Mouse (Mus musculus): ENCODE results near the gene Mgat4d. TPM values are rescaled to one million over a fixed set of nuclear protein-coding genes. Genes with fewer than 3 reads are reported as not detected.

Gene Mgat4d
- total and polyA plus RNA-seq, 2 experiments from 2014 or later, result not detected

GRCm38 (mm10) chr8:83322374-83322773 is 25.9 kb upstream of the Mgat4d start:
- no peak for ATAC-seq
- H3K4me3 ChIP-seq (ENCODE audit: low read depth, low read length), result no peak overlapping the region
- WGBS, result 94% methylated on average over 6 of the region's 6 CpGs
- H3K36me3 ChIP-seq (ENCODE audit: insufficient read depth), result peaks cover 59% of the 10 kb centered on the region
- no peaks in the 10 kb centered on the region for H3K27me3 ChIP-seq (ENCODE audit: insufficient read depth, low read length)
- no peak overlapping the region for H3K9ac ChIP-seq
- no peak overlapping the region for H3K4me2 ChIP-seq (ENCODE audit: low read depth)
- no peak for TF ChIP-seq CTCF (IDR thresholded peaks at IDR 0.05; ENCODE audit: low read depth)
- H3K9me3 ChIP-seq (ENCODE audit: low read length), result no peaks in the 10 kb centered on the region
- H3K27ac ChIP-seq (ENCODE audit: low read depth, low read length), result no peak overlapping the region
- DNase-seq, result no peak
- no peaks in the 10 kb centered on the region for H3K4me1 ChIP-seq (ENCODE audit: insufficient read depth)

- ATAC-seq (no peak), DNase-seq (no peak)
- no peaks in the 10 kb centered on the region for H3K4me1 ChIP-seq (ENCODE audit: insufficient read depth)
- H3K4me3 ChIP-seq (ENCODE audit: low read depth, low read length), result no peak overlapping the region
- H3K4me2 ChIP-seq (ENCODE audit: low read depth), result no peak overlapping the region
- H3K36me3 ChIP-seq (ENCODE audit: insufficient read depth), result peaks cover 59% of the 10 kb centered on the region
- no peak overlapping the region for H3K27ac ChIP-seq (ENCODE audit: low read depth, low read length)
- H3K9ac ChIP-seq, result no peak overlapping the region
- no peaks in the 10 kb centered on the region for H3K27me3 ChIP-seq (ENCODE audit: insufficient read depth, low read length)
- 87% methylated on average over 2 of the region's 2 CpGs for WGBS
- H3K9me3 ChIP-seq (ENCODE audit: low read length), result no peaks in the 10 kb centered on the region
- TF ChIP-seq CTCF (IDR thresholded peaks at IDR 0.05; ENCODE audit: low read depth), result peak; percentile 41
Observed at GRCm38 (mm10) chr8:83323056-83323455, 25.2 kb upstream of the Mgat4d start.

DNA sequence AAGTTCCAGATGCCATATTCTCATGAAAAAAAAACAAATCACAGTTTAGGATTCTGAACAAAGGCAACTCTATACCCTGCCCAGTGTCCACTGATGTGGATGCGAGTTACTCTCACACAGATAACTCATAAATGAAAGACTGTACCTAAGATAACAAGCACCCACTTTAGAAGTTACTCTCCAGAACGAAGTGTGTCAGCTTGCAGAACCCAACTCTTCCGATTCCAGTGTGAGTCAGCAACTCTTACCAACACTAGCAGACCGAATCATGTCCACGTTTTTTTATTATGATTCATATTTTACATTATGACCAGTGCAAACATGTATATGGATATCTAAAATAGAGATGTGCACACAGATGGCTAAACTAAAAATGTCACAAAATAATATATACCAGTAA is 20.4 kb upstream of the Mgat4d start:
- no peak for DNase-seq
- Histone ChIP-seq H3K27ac (ENCODE audit: low read depth, low read length) (no peak overlapping the region), H3K4me1 (ENCODE audit: insufficient read depth) (no peaks in the 10 kb centered on the region), H3K4me3 (ENCODE audit: low read depth, low read length) (no peak overlapping the region), H3K27me3 (ENCODE audit: insufficient read depth, low read length) (no peaks in the 10 kb centered on the region), H3K36me3 (ENCODE audit: insufficient read depth) (peaks cover 31% of the 10 kb centered on the region), H3K4me2 (ENCODE audit: low read depth) (no peak overlapping the region), H3K9ac (no peak overlapping the region), H3K9me3 (ENCODE audit: low read length) (no peaks in the 10 kb centered on the region)
- TF ChIP-seq CTCF (IDR thresholded peaks at IDR 0.05; ENCODE audit: low read depth), result no peak
- 95% methylated on average over 5 of the region's 5 CpGs for WGBS
- no peak for ATAC-seq

DNA sequence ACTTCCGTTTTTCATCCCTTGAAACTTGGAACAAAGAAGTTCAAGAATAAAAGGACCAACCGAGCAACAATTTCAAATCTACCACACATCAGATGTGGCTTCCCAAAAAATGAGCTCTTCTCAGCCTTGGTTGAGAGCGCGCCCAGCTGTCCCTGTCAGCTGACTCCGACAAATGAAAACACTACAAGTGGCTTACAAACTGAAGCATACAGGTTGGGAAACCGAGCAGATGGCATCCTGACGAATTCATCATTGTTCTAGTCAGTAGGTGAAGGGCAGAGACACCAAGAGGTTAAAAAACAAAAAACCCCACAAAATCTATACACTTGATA is 16.7 kb upstream of the Mgat4d start:
- Histone ChIP-seq H3K27me3 (ENCODE audit: insufficient read depth, low read length) (no peaks in the 10 kb centered on the region), H3K4me2 (ENCODE audit: low read depth) (peak overlapping the region; percentile 85), H3K9ac (peak overlapping the region; percentile 80), H3K27ac (ENCODE audit: low read depth, low read length) (peak overlapping the region; percentile 90), H3K36me3 (ENCODE audit: insufficient read depth) (peaks cover 18% of the 10 kb centered on the region), H3K4me1 (ENCODE audit: insufficient read depth) (no peaks in the 10 kb centered on the region), H3K9me3 (ENCODE audit: low read length) (no peaks in the 10 kb centered on the region), H3K4me3 (ENCODE audit: low read depth, low read length) (peak overlapping the region; percentile 83)
- 6% methylated on average over 7 of the region's 7 CpGs for WGBS
- TF ChIP-seq CTCF (IDR thresholded peaks at IDR 0.05; ENCODE audit: low read depth), result no peak
- DNase-seq (peak; percentile 57), ATAC-seq (peak; percentile 28)

DNA sequence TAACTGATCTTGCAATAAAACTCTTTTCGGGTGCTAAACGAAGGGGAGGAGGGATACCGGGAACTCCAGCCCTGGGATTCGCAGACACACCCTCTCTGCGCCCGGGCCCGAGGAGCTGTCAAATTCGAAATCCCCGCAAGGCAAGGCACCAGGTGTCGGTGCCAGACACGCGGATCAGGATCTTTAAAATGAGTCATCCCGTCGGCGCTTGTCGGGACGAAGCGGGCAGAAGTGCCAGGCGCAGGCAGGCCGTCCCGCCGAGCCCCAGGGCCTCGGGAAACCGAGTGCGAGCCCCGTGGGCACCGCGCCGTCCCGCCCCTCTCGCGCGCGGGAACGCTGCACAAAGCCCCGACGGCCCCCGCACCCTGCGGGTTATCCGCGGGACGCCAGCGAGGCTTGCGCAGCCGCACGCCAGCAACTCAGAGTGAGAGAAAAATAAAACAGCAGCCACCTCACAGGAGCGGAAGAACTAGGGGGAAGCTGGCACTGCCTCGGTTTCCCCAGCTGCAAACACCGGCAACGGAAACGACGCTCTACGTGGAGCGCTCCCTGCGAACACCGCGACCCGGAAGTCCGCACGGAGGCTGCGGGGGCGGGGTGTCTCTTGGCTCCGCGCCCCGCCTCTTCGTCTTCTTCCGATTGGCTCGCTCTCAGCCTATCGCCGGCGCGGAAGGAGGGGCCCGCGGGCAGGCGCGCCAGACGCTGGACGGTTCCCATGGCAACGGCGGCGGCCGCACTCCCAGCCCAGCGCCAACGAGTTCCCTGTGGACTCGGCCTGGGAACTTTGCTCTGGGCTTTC is 16.2 kb upstream of the Mgat4d start, which contains the start of gene Elmod2:
Gene Elmod2, minus strand, starts transcription at position 588 of the 799 bp plus-strand sequence.
- Histone ChIP-seq H3K9me3 (ENCODE audit: low read length) (no peaks in the 10 kb centered on the region), H3K36me3 (ENCODE audit: insufficient read depth) (peaks cover 14% of the 10 kb centered on the region; the same call in 1 of the 2 replicates), H3K4me1 (ENCODE audit: insufficient read depth) (no peaks in the 10 kb centered on the region), H3K9ac (peak within 1 kb of the TSS; percentile 80), H3K4me3 (ENCODE audit: low read depth, low read length) (peak within 1 kb of the TSS; percentile 83), H3K27me3 (ENCODE audit: insufficient read depth, low read length) (no peaks in the 10 kb centered on the region), H3K27ac (ENCODE audit: low read depth, low read length) (peak within 1 kb of the TSS; percentile 90), H3K4me2 (ENCODE audit: low read depth) (peak within 1 kb of the TSS; percentile 85)
- ATAC-seq (peak; percentile 98), DNase-seq (peak; percentile 98)
- no peak for TF ChIP-seq CTCF (IDR thresholded peaks at IDR 0.05; ENCODE audit: low read depth)
- WGBS, result 2% methylated on average over 80 of the region's 85 CpGs

- H3K36me3 ChIP-seq (ENCODE audit: insufficient read depth), result peaks cover 6% of the 10 kb centered on the region; the same call in 1 of the 2 replicates
- no peaks in the 10 kb centered on the region for H3K9me3 ChIP-seq (ENCODE audit: low read length)
- 5% methylated on average over 7 of the region's 7 CpGs for WGBS
- peak overlapping the region; percentile 85 for H3K4me2 ChIP-seq (ENCODE audit: low read depth)
- no peak overlapping the region for H3K27ac ChIP-seq (ENCODE audit: low read depth, low read length)
- H3K4me3 ChIP-seq (ENCODE audit: low read depth, low read length), result peak overlapping the region; percentile 83
- DNase-seq (no peak), ATAC-seq (no peak)
- no peak for TF ChIP-seq CTCF (IDR thresholded peaks at IDR 0.05; ENCODE audit: low read depth)
- no peak overlapping the region for H3K9ac ChIP-seq
- no peaks in the 10 kb centered on the region for H3K4me1 ChIP-seq (ENCODE audit: insufficient read depth)
- no peaks in the 10 kb centered on the region for H3K27me3 ChIP-seq (ENCODE audit: insufficient read depth, low read length)
Observed at GRCm38 (mm10) chr8:83332864-83333263, 15.4 kb upstream of the Mgat4d start.

DNA sequence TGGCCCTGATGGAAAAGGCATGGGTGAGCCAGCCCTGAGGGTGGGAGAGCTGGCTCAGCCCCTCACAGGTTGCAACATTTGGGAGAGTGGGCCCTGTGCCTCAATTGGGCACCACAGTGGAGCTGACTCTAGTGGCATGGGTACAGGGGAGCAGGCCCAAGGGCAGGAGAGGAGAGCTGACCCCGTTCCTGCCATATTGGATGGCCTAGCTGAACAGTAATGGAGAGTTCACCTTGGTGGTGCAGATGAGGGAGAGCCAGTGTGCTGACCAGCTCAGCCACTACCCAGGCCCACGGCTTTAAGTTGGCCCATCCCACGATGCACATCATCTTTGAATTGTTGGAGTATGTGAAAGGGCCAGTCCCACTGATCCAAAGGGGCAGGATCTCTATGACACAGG is 6.2 kb upstream of the Mgat4d start:
- Histone ChIP-seq H3K27ac (ENCODE audit: low read depth, low read length) (no peak overlapping the region), H3K9me3 (ENCODE audit: low read length) (no peaks in the 10 kb centered on the region), H3K36me3 (ENCODE audit: insufficient read depth) (no peaks in the 10 kb centered on the region), H3K27me3 (ENCODE audit: insufficient read depth, low read length) (no peaks in the 10 kb centered on the region), H3K4me3 (ENCODE audit: low read depth, low read length) (no peak overlapping the region), H3K4me2 (ENCODE audit: low read depth) (no peak overlapping the region), H3K9ac (no peak overlapping the region), H3K4me1 (ENCODE audit: insufficient read depth) (no peaks in the 10 kb centered on the region)
- DNase-seq, result no peak
- no peak for TF ChIP-seq CTCF (IDR thresholded peaks at IDR 0.05; ENCODE audit: low read depth)
- WGBS, result 87% methylated on average over 3 of the region's 3 CpGs
- ATAC-seq, result no peak
